Mouse (Mus musculus) cerebellum, adult 11-12 months (tissue): ENCODE results near the gene Epm2a.

ENCODE experiments used
- DNase-seq: peaks from one replicate; pipeline ENCODE4 v3.0.0; 2022

Epm2a gene

GRCm38 (mm10) chr10:11429059-11429812 lies 86.0 kb downstream of the Epm2a start:
- no peak for DNase-seq

- DNase-seq, result no peak
These were observed 93.8 kb downstream of the Epm2a start for GRCm38 (mm10) chr10:11436961-11437360.

- peak; percentile 17 for DNase-seq
These were observed 95.3 kb downstream of the Epm2a start for GRCm38 (mm10) chr10:11438461-11438860.

- no peak for DNase-seq
These were observed 96.1 kb downstream of the Epm2a start for GRCm38 (mm10) chr10:11439342-11439741.

GRCm38 (mm10) chr10:11449556-11450305 lies 106.5 kb downstream of the Epm2a start:
- peak; percentile 68 for DNase-seq

- DNase-seq, result no peak
These were observed 109.3 kb downstream of the Epm2a start for GRCm38 (mm10) chr10:11452537-11452936.

GRCm38 (mm10) chr10:11457445-11457844 lies 114.2 kb downstream of the Epm2a start:
- no peak for DNase-seq

GRCm38 (mm10) chr10:11491956-11492355 lies 148.8 kb downstream of the Epm2a start:
- peak; percentile 16 for DNase-seq
